Mouse (Mus musculus) megakaryocyte, adult 5-6 weeks (primary cell): ENCODE data around the gene Rab29. TPM values are rescaled to one million over a fixed set of nuclear protein-coding genes. Genes with fewer than 3 reads are reported as not detected.
"Not testable (repeated sequence)": the region's sequence is repeated elsewhere in the genome, so short reads cannot be mapped to it uniquely, and the experiment has no call there.

Experiments
- ATAC-seq: 2 replicates; pipeline ENCODE4 v1.8.0; 2016; ENCODE audit warnings: mild to moderate bottlenecking, inconsistent platforms; ENCODE audit not compliant: poor library complexity, severe bottlenecking
- total RNA-seq, 2 experiments: library from RNA; stranded (forward) in 1 of 2; stranded (reverse) in 1 of 2; fragments of 153-499, 151-499 nt in 1 of 2; fragments of 221-1000, 200-1000 nt in 1 of 2; gene quantifications; 2 replicates each; pipeline versions ENCODE4 v1.2.3 to v1.2.4; 2015 to 2017

Rab29 gene
- total RNA-seq (2015) = 45.3 and 48.4 TPM in 2 replicates
- 31.1 and 33.4 TPM in 2 replicates for total RNA-seq (2017)

DNA sequence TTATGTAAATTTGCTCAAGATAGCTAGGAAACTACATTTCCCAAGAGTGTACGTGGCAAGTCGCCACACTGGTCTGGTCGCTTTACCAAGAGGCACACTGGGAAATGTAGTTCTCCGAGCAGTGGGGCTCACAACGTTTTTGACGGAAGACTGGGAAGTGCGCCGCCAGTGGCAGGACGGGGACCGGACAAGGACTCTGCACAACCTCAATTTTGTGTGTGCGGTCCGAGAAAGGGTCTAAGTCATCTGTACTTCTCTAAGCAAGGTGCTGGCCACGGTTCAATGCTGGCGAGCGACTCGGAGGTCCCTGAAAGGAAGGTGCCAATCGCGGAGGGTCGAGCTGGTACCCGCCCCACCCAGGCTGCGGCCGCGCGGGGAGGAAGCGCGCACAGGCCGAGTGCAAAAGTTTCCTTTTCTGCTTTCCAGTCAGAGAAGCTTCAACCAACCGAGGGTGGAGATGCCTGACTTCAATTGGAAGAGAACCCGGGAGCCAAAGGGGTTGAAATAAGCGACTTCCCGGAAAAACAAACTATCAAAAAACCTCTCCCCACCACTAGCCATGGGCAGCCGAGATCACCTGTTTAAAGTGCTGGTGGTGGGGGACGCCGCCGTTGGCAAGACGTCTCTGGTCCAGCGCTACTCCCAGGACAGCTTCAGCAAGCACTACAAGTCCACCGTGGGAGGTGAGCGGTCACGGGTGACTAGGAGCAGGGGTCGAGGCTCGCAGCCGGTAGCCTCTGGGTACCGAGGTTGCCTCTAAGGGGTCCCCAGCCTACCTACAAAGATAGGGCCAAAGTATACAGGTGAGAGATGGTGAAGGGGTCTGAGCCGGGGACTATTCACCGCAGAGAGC is at the start of gene Rab29:
TSS of gene Rab29 (plus strand) at position 132 of the 853 bp plus-strand sequence.
- ATAC-seq = peak; percentile 94

DNA sequence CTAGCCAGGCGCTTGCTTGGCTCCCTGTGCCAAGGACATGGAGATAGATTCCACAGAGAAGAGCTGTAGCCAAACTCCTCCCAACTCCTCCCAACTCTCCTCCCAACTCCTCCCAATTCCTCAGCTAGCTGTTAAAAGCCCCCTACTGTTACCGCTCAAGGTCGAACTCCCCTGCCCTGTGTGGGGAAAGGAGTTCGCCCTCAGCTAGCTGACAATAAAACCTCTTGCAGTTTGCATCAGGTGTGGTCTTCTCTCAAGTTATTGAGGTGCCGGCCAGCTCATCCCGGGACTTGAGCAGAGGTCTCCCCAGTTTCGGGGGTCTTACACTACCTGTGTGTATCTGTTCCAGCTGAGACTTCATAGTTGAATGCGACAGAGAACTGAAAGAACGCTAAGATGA is 46.7 kb upstream of the Rab29 start:
- ATAC-seq = not testable (repeated sequence)

DNA sequence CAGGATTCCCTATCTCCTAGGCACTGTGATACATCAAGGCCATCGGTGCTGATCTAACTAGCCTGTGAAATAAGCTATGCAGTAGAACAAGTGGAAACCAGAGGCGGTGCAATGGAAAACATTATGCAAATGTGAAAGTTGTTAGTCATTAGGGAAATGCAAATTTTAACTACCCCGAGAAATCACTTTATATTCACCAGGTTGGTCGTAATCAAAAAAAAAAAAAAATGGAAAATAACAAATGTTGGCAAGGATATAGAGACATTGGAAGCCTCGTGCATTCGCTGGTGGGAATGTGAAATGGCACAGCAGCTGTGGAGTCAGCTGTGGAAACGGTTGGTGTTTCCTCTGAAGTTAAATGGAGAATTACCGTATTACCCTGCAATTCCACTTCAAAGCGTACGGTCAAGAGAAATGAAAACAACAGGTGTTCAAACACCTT is 46.1 kb upstream of the Rab29 start:
- no peak for ATAC-seq

DNA sequence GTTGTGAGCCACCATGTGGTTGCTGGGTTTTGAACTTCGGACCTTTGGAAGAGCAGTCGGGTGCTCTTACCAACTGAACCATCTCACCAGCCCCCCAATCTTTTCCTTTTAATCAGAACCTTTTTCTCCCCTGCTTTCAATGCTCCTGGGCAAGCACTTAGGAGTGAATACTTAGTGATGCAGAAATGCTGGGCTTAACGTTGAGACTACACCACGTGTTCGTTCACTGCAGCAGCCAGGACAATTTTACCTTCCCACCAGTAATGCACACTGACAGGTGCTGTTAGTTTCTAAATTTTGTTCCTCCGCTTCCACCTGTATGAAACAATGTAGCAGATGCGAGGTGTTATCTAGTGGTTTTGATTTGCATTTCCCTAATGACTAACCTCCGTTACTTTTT is 44.7 kb upstream of the Rab29 start:
- ATAC-seq = no peak

DNA sequence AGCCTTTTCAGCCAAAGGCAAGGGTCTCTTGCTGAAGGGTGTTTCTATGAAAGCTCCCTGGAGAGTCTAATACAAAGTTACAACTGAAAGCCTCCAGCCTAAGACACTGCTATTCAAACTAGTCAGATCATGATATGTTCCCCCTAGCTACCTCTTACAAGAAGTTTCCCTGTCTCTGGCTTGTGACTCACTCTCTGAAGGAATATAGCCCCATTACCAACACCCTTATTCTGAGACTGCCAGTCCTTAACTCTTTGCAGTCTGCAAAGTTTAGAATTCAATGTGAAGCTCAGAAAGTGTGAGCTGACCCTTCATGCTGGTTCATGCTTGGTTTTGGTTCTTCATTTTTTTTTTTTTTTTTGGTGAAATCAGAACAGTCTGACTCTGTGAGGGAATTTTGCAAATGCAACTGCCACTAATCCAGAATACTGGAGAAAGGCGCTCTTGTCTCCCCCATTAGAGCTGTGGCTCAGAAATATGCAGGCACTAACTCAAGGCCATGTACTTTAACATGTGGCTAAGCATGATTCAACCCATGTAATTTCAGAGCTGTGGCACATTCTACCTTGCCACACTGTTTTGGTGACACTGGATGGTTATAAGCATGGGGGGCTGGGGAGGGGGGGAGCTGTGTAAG is 44.0 kb upstream of the Rab29 start:
- no peak for ATAC-seq

DNA sequence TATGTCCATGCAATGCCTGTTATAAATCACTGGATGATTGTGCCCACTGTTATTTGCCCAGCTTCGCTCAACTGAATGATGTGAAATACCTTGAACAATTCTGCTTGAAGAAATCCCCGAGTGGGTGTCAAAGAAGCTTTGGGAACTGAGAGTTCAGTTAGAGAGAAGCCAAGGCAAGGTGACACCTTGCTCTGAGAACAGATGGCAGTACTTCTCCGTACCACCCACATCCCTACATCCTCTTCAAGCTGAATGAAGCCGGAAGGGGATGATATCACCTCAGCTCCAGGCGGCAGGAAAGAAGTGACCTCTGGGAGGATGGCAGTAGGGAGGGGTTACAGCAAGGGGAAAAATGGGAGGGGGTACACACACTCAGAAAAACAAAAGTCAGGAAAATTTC is 43.5 kb upstream of the Rab29 start:
- no peak for ATAC-seq

DNA sequence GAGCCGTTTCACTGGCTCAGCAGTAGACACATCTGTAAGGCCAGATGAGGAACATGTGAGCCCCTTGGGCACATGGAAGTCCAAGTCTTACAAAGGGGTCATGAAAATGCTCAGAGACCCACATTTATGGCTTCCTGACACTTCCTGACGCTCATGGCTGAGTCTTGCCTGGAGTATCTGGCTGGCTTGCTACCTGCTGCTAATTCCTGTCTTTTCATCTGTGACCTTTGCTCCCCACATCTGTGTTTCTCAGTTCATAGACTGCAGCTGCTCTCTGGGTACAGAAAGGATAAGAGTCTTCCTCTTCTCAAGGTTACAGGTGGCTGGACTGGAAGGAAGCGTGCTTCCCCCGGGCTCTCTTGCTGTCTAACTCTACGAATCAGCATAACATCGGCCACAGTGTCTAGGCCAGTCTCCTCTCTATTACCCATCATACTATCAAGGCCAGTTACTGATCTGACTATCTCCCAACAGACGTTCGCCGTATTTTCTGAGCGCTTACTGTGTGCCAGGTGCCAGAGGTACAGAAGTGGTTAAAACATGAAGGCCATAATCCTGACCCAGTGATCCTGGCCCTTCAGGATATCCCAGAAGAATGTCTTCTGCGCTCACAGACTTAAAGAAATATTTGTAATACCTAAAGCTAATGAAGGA is 42.4 kb upstream of the Rab29 start:
- no peak for ATAC-seq

DNA sequence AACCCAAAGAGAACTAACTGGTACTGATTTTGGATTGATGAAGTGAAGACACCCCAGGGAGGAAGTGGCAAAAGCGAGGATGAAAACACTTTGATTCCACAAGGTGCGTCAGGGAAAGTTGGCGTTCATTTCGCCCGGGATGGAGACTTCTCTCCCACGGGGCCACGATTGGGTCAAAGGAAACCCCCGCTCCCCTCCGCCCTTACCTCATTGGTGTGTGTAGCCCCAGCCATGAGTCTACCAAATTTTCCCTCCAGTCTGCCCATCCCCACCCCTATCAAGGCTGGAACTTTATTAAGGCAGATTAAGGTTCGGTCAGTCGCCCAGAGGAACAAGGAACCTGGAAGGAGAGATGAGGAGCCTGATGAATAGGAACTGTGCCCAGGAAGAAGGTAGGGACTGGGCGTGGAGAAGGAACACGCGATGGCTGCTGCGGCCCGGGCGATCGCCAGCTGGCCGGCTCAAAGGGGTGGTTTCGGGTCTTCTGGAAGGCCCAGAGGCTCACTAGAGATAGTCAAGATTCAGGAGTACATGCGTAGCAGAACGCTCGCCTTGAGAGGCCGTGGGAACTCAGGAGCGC is 39.7 kb upstream of the Rab29 start, which contains the start of gene Slc41a1:
TSS of gene Slc41a1 (plus strand) at position 287 of the 580 bp plus-strand sequence.
- ATAC-seq = peak; percentile 50

DNA sequence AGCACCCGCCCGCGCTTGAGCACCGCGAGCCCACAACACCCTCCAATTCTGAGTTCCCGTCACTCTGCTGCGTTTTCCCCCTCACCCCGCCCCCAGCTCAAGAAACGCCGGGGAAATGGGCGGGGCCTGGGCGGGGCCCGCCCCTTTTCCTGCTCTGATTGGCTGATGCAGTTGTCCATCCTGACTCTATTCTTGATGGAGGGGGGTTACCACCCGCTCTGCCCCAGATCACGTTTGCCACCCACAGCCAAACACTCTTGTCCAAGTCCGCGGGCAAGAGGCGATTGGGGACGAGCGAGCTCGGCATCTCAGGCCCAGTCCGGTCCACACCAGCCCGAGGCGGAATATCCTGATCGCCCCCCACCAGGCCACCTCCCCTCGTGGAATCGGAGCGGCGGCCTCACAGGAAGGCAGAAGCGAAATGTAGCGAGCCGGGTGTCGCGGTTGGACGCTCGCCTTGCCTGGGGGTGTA is 39.2 kb upstream of the Rab29 start:
- peak; percentile 90 for ATAC-seq

DNA sequence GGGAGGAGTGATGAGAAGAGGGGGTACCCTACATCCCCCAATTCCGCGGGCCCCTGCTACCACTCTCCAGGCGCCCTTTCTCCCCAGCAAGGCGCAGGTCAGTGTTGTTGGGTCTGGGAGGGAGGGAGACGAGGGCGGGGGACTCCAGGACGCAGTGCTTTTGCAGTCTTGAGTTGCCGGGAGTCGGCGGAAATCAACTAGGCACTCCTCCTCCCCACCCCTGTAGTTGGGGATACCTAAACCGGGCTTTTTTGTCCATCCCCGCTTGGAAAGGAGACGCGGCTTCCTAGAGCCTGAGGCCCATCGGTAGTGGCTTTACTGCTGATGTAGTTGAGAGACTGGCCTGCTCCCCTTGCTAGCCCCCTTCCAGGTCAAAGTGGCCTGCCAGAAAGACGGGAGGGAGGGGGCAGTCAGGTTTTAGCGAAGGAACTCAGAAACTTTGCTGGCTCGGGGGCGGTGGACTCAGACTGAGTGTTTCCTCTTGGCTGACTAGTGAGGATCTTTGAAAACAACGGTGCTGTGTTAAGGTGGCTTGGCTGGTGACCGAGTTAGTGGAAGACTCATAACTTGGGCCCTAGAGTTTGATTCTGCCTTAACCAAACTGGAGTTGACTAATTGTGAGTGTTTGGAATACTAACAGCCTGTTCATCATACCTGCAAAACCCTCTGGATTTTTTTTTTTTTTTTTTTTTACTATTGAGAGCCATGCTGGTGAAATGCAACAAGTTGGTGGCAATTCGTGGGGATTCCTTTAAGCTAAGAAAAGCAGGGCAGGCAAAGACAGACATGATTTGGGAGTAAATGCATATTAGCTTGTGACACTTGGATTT is 38.5 kb upstream of the Rab29 start:
- ATAC-seq = no peak

DNA sequence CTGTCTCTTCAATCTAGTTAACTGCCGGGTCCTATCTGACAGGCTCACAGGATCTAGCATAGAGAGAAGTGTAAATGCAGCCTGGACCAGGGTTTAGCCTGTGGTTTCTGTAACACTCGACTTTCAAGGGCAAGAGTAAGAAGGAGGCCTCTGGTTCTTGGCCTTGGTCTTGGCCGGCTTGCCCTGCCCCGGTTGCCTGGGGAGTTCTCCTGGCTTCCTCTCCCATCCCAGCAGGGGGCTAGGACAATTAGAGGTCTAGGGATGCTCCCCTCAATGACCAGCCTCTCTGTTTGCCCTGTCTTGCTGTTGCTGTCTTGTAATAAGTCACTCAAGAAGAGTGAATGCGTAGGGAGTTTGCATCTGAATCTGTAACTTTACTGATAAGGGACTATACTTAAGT is 37.7 kb upstream of the Rab29 start:
- ATAC-seq = no peak

DNA sequence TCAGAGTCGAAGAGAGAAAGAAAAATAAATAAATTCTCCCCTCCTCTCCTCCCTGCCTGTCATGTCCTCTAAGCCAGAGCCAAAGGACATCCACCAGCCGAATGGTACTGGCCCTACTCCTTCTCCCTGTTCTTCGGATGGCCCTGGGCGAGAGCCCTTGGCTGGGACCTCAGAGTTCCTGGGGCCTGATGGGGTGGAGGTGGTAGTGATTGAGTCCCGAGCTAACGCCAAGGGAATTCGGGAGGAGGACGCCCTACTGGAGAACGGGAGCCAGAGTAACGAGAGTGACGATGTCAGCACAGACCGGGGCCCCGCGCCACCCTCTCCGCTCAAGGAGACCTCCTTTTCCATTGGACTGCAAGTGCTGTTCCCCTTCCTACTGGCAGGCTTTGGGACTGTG is 36.5 kb upstream of the Rab29 start:
- no peak for ATAC-seq

DNA sequence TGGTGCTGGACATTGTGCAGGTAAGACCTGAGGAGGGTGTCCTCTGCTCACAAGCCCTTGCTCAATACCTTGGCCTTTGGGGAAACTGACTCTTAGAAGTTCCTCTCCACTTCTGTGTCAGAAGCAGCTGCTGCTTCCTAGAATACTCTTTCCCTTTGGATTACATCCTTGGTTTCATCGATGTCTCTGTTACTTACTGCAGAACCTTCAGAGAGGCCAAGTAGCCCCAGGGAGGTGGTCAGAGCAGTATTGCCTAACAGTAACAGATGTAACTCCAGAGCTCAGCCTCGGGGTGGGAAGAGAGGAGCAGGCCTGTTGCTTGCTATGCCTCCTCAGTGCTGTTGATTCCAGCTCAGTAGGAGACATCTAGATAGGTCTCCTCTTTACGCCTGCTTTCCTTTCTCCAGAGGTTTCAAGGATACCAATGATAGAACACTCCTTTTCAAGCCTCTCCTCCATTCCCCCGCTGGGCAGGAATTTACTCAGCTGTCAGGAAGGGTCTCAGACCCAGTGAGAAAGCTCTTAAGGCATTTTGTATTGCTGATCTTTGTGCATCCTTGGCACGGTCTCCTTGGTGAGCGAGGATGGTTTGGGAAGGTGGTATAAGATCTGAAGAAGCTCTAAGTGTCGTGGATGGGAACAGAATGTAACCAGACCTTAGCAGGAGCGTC is 35.9 kb upstream of the Rab29 start:
- no peak for ATAC-seq

DNA sequence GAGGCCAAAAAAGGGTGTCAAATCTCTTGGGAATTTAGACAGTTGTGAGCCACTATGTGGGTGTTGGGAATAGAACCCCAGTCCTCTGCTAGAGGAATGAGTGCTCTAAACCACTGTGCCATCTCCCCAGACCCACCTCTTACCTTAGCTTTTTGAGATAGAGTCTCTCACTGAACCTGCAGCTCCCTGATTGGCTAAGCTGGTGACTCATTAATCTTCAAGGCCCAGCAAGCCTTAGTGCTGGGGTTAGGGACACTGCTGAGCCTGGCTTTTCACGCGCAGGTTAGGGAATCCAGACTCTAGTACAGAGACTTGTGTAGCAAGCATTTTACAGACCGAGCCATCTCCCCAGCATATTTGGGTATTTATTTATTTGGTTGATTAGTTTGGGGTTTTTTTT is 30.0 kb upstream of the Rab29 start:
- no peak for ATAC-seq

DNA sequence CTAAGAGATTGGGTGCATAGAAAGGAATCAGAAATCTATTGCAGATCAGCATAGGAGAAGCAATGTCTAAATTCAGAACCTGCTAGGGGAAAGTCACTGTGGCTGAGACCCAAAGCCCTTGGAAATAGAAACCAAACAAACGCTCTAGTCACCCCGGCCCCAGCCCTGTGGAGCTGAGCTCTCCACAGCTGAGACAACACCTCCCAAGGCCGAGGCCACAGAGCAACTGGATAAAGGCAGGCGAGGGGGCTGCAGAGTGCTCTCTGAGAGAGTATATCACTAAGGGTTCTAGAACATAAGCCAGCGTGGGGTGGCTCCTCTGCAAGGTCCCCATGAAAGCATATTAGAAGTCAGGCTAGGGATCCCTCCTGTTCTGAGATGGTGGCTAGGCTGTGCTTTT is 28.5 kb upstream of the Rab29 start:
- ATAC-seq = no peak

DNA sequence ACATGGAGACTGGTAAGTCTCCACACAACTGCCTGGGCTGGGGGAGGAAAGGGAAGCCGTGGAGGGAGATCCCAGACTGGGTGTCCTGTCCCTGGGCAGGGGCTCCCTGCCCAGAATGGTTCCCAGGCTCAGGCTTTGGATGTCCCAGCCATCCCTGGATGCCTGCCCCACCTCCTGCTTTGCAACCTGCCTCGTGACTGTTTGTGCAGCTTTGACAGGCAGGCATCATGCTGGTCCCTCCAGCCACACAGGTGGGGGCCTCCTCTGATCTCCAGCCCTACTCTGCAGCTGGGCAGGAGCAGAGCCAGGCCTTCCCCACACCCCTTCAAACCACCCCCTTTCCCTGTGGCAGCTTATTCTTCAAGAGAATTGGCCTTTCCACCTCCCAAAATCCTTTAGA is 27.7 kb upstream of the Rab29 start:
- no peak for ATAC-seq

DNA sequence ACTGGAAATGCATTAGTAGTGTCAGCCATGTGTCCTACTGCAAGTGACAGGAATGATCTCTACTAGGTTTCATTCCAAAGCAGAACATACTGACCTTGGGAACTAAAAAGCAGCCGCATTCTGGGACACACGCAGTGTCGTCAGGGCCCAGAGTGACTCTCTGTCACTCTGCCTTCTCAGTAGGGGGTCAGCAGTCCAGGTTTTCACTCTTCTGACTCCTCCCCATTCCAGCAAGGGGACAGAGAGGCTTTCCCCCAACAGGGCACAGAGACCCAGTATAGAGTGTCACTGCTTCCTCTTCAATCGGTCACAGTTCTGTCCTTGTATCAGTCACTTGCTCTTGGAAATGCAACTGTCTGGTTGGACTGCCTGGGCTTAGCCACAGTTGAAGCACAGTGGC is 24.8 kb upstream of the Rab29 start:
- ATAC-seq = no peak

DNA sequence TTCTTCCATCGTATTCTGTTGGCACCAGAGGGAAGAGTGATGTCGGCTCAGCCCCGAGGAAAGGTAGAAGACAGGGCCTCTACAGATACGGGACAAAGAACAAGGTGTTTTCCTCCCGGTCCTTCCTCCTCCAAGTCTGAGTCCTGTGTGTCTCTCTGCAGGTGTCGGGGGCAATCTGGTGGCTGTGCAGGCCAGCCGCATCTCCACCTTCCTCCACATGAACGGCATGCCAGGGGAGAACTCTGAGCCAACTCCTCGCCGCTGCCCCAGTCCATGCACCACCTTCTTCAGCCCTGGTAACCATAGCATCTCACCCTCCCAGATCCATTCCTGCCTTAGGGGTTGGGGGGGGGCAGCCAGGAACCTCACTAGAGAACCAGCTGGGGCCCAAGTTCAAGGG is 23.3 kb upstream of the Rab29 start:
- no peak for ATAC-seq

DNA sequence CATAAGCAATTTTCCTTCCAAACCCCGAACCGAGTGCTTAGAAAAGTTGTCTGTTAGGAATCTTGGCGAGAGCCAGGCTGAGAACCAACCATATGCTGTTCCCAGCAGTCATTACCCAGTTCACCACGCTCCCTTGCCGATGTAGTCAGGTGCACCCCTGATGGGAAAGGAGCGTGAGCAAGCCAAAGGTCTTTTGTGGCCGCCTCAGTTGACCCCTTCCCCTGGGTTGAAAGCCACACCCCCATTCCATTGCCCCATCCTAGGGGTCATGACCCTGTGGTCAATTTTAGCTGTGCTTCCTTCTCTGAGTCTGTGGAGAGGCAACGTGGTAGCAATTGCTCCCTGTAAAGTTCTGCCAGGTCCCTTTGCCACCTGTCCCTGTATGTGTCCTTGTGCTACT is 22.1 kb upstream of the Rab29 start:
- ATAC-seq = no peak

DNA sequence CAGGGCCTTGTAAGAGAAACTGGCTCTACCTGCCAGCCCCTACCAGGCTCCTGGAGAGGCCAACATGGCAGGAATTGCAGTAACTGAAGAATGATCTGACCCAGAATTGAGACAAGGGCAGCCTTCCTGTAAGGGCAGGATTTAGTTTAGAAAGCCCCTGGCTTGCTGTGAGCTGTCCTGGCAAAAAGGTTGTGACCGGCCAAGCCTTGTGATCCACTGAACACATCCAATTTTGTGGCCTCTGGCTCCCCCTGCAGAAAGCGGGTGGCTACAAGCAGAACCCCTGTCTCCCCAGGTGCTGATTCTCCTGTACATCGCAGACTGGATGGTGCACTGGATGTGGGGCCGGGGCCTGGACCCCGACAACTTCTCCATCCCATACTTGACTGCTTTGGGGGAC is 20.8 kb upstream of the Rab29 start:
- ATAC-seq = peak; percentile 33; the same call in 1 of the 2 replicates
